Mouse (Mus musculus) heart, postnatal 0 days (tissue): Measurements from ENCODE around the gene Cyp17a1.

Experiments used
- CTCF ChIP-seq: IDR thresholded peaks from 2 replicates; pipeline ENCODE4 v1.5.1; 2016; ENCODE audit warnings: antibody characterized with exemption, control low read depth, low read depth
- EP300 ChIP-seq: IDR thresholded peaks from 2 replicates; pipeline ENCODE4 v1.6.1; 2016; ENCODE audit warnings: antibody characterized with exemption, low read depth

DNA sequence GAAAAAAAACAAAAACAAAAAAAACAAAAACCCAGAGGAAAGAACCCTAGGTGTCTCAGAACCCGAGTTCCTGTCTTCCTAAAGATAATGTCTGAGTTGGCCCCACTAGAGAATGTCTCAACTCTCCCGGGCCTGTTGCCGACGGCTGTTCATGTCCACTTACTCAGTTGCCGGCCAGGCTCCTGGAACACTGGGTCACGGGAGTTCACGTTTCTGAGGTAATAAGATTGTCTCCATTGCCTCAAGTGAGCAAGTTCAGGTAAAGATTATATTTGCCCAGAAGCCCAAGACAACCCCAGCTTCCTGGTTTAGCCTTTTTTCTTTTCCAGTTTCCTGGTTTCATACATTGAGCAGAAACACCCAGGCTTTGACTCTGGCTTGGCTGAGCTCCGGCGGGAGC lies 14.1 kb downstream of the Cyp17a1 start:
- TF ChIP-seq CTCF: no peak
- TF ChIP-seq EP300: no peak
